Mouse (Mus musculus): Measurements from ENCODE around the gene Znfx1. TPM values are rescaled to one million over a fixed set of nuclear protein-coding genes. Genes with fewer than 3 reads are reported as not detected.

Znfx1 gene
- polyA plus RNA-seq, 1 experiment from 2014 or later: 9.5 TPM

- no peak overlapping the region for H3K27ac ChIP-seq
- H3K4me3 ChIP-seq: no peak overlapping the region
- H3K9me3 ChIP-seq: no peaks in the 10 kb centered on the region
- H3K4me1 ChIP-seq: peaks cover 26% of the 10 kb centered on the region
- H3K27me3 ChIP-seq (replicated peaks): no peaks in the 10 kb centered on the region
- WGBS: 78% methylated on average over 3 of the region's 3 CpGs
- no peak for ATAC-seq (replicated peaks)
- peaks cover 39% of the 10 kb centered on the region for H3K36me3 ChIP-seq (replicated peaks)
- H3K4me2 ChIP-seq: no peak overlapping the region
- no peak overlapping the region for H3K9ac ChIP-seq
These were observed 4.6 kb downstream of the Znfx1 start for GRCm38 (mm10) chr2:167058201-167058600.

DNA sequence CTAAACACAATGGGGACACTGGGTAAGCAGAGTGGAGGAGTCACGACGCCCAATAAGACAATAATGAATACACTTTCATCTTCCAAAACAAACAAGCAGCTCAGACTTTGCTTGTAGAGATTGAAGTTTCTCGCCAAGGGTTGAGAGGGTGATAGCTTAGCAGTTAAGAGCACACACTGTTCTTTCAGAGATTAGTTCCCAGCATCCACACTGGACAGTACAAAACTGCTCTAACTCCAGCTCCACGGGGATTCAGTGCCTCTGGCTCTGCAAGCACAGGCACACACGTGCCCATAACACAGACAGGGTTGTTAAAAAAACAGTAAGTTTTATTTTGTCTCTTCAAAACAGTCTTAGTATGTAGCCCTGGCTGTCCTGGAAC lies 5.9 kb downstream of the Znfx1 start:
- H3K4me2 ChIP-seq: no peak overlapping the region
- ATAC-seq (replicated peaks): no peak
- H3K4me3 ChIP-seq: no peak overlapping the region
- H3K9me3 ChIP-seq: no peaks in the 10 kb centered on the region
- 91% methylated on average over 5 of the region's 5 CpGs for WGBS
- peaks cover 27% of the 10 kb centered on the region for H3K4me1 ChIP-seq
- no peaks in the 10 kb centered on the region for H3K27me3 ChIP-seq (replicated peaks)
- no peak overlapping the region for H3K27ac ChIP-seq
- H3K9ac ChIP-seq: no peak overlapping the region
- H3K36me3 ChIP-seq (replicated peaks): peaks cover 43% of the 10 kb centered on the region

- no peak for ATAC-seq (replicated peaks)
- Histone ChIP-seq H3K9ac (no peak overlapping the region), H3K27me3 (replicated peaks) (no peaks in the 10 kb centered on the region), H3K4me3 (no peak overlapping the region), H3K9me3 (no peaks in the 10 kb centered on the region), H3K27ac (no peak overlapping the region), H3K4me1 (peaks cover 21% of the 10 kb centered on the region), H3K36me3 (replicated peaks) (peaks cover 43% of the 10 kb centered on the region), H3K4me2 (no peak overlapping the region)
- 97% methylated on average over 15 of the region's 15 CpGs for WGBS
These were observed 6.4 kb downstream of the Znfx1 start for GRCm38 (mm10) chr2:167056210-167056941.

DNA sequence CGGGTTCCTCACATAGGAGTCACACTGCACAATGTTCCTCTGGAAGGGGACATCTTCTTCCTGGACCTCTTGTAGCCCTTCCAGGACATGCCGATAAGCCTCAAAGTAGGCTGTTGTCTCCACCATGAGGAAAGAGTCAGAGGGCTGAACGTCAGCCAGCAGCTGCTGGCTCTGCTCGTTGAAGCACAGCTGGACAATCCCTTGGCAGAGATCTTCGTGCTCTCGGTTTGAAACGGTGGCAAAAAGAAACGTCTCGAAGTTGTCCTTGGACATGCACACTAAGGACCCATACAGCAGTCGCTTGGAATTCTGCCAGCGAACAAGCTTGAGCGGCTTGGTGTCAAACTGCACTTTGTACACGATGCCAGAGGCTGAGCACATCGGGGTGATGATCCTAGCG lies 7.4 kb downstream of the Znfx1 start:
- Histone ChIP-seq H3K4me2 (no peak overlapping the region), H3K27me3 (replicated peaks) (no peaks in the 10 kb centered on the region), H3K4me1 (peaks cover 12% of the 10 kb centered on the region), H3K4me3 (no peak overlapping the region), H3K27ac (no peak overlapping the region), H3K36me3 (replicated peaks) (peaks cover 43% of the 10 kb centered on the region), H3K9ac (no peak overlapping the region), H3K9me3 (no peaks in the 10 kb centered on the region)
- ATAC-seq (replicated peaks): no peak
- WGBS: 85% methylated on average over 15 of the region's 15 CpGs

DNA sequence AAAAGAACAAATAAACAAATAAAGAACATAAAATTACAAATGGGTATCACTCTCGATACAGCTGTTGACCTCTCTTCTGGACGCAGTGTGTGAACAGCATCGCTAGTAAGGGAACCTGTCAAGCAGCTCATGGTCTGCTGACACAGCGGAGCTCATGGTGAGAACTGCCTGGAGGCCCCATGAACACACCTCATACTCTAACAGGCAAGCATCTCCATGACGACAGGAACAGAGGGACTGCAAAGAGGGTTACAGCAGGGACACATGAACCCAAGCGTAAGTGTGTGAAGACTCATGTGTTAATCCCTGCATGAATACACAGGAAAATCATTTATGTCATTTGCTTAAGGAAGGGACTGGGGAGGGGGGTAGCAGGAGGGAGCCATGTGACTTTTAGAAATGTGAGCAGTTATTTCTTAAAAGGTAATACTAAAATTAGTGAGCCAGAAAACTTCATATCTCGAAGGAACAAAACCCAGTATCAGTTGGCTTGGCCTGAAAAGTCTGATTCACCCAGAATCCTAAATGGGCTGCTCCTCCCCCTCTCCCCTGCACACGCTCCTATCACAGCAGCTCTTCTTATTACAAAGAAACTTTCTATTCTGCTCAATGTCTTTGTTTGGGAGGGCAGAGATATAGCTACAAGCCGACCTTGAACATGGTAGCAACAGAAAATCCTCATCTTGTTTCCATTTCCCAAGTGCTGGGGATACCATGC lies 9.5 kb downstream of the Znfx1 start:
- H3K27ac ChIP-seq: no peak overlapping the region
- H3K36me3 ChIP-seq (replicated peaks): peaks cover 60% of the 10 kb centered on the region
- H3K4me2 ChIP-seq: no peak overlapping the region
- 56% methylated on average over 9 of the region's 9 CpGs for WGBS
- ATAC-seq (replicated peaks): no peak
- no peaks in the 10 kb centered on the region for H3K9me3 ChIP-seq
- no peak overlapping the region for H3K4me3 ChIP-seq
- no peaks in the 10 kb centered on the region for H3K27me3 ChIP-seq (replicated peaks)
- H3K9ac ChIP-seq: no peak overlapping the region; the same call in 1 of the 2 replicates
- peaks cover 9% of the 10 kb centered on the region for H3K4me1 ChIP-seq

- Histone ChIP-seq H3K27ac (no peak overlapping the region), H3K4me2 (no peak overlapping the region), H3K36me3 (replicated peaks) (peaks cover 63% of the 10 kb centered on the region), H3K4me3 (no peak overlapping the region), H3K4me1 (peaks cover 7% of the 10 kb centered on the region), H3K9ac (no peak overlapping the region), H3K27me3 (replicated peaks) (no peaks in the 10 kb centered on the region), H3K9me3 (no peaks in the 10 kb centered on the region)
- no peak for ATAC-seq (replicated peaks)
- WGBS: 89% methylated on average over 8 of the region's 8 CpGs
These were observed 14.0 kb downstream of the Znfx1 start for GRCm38 (mm10) chr2:167048698-167049358.

- peaks cover 2% of the 10 kb centered on the region for H3K4me1 ChIP-seq
- 95% methylated on average over 10 of the region's 10 CpGs for WGBS
- H3K9me3 ChIP-seq: no peaks in the 10 kb centered on the region
- H3K27ac ChIP-seq: no peak overlapping the region
- no peak overlapping the region for H3K9ac ChIP-seq
- H3K4me2 ChIP-seq: no peak overlapping the region
- H3K4me3 ChIP-seq: no peak overlapping the region
- peaks cover 64% of the 10 kb centered on the region for H3K36me3 ChIP-seq (replicated peaks)
- no peak for ATAC-seq (replicated peaks)
- H3K27me3 ChIP-seq (replicated peaks): no peaks in the 10 kb centered on the region
These were observed 14.6 kb downstream of the Znfx1 start for GRCm38 (mm10) chr2:167048223-167048622.

DNA sequence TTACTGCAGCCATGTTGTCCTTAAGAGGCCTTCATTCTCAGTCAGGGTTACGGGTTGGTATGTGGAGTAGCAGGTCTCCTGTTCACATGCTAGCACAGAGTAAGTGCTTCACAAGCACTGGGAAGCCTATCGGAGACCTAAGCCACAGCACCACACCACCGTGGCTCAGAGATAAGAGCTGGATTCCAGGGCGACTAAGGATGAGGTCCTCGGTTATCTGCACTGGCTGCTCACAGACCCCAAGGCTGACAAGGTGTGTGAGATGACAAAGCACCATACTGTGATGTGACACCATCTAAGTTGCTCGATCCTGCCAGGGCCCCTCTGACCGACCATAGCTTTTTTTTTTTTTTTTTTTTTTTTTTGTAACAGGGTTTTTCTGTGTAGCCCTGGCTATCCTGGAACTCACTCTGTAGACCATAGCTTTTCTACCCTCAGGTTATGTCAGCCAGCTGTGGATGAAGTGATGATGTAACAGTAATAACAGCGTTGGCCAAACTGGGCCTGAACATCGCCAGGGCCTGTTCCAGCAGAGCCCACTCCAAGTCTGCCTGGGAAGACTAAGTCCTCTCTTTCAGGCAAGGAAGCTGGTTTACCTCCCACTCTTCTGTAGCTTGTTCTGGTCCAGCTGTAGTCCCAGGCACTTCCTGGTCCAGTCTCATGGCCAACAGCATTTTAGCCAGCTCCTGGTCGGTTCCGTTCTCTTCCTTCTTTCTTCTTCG lies 19.3 kb downstream of the Znfx1 start:
- H3K27ac ChIP-seq: no peak overlapping the region
- H3K4me1 ChIP-seq: no peaks in the 10 kb centered on the region
- H3K4me3 ChIP-seq: no peak overlapping the region
- H3K27me3 ChIP-seq (replicated peaks): no peaks in the 10 kb centered on the region
- no peak overlapping the region for H3K9ac ChIP-seq
- H3K36me3 ChIP-seq (replicated peaks): peaks cover 83% of the 10 kb centered on the region
- ATAC-seq (replicated peaks): no peak
- 95% methylated on average over 12 of the region's 12 CpGs for WGBS
- H3K9me3 ChIP-seq: no peaks in the 10 kb centered on the region
- H3K4me2 ChIP-seq: no peak overlapping the region

- H3K4me3 ChIP-seq: no peak overlapping the region
- ATAC-seq (replicated peaks): no peak
- peaks cover 87% of the 10 kb centered on the region for H3K36me3 ChIP-seq (replicated peaks)
- H3K4me1 ChIP-seq: no peaks in the 10 kb centered on the region
- H3K4me2 ChIP-seq: no peak overlapping the region
- no peaks in the 10 kb centered on the region for H3K27me3 ChIP-seq (replicated peaks)
- H3K9me3 ChIP-seq: no peaks in the 10 kb centered on the region
- WGBS: 95% methylated on average over 8 of the region's 8 CpGs
- H3K27ac ChIP-seq: no peak overlapping the region
- H3K9ac ChIP-seq: no peak overlapping the region
These were observed 23.4 kb downstream of the Znfx1 start for GRCm38 (mm10) chr2:167039386-167039785.

GRCm38 (mm10) chr2:167038716-167039115 lies 24.1 kb downstream of the Znfx1 start:
- ATAC-seq (replicated peaks): no peak

DNA sequence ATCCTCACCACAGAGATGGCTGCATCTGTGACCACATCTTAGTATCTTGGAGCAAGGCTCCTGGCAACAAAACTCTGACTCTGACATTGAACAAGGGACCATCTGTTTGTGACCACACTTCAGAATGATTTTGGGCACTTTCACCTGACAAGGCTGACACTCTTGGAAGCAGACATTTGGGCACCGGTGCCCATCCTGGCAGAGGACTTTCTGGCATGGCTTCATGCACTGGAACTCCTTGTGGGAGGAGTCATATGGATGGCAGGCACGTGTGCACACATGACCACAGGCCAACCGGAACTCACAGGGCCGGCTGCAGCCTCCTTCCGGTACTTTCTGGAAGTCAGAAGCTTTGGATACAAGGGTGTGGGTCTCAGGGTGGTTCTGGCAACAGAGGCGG lies 24.5 kb downstream of the Znfx1 start:
- Histone ChIP-seq H3K4me2 (no peak overlapping the region), H3K27me3 (replicated peaks) (no peaks in the 10 kb centered on the region), H3K27ac (no peak overlapping the region), H3K36me3 (replicated peaks) (peaks cover 88% of the 10 kb centered on the region), H3K4me1 (no peaks in the 10 kb centered on the region), H3K9ac (no peak overlapping the region), H3K9me3 (no peaks in the 10 kb centered on the region), H3K4me3 (no peak overlapping the region)
- ATAC-seq (replicated peaks): no peak
- 92% methylated on average over 6 of the region's 6 CpGs for WGBS

More at GRCm38 (mm10) chr2:167038716-167039115, 24.1 kb downstream of the Znfx1 start:
- Histone ChIP-seq H3K36me3 (replicated peaks) (peaks cover 87% of the 10 kb centered on the region), H3K4me3 (no peak overlapping the region), H3K27me3 (replicated peaks) (no peaks in the 10 kb centered on the region), H3K27ac (no peak overlapping the region), H3K4me1 (no peaks in the 10 kb centered on the region), H3K9me3 (no peaks in the 10 kb centered on the region), H3K9ac (no peak overlapping the region), H3K4me2 (no peak overlapping the region)
- 90% methylated on average over 7 of the region's 7 CpGs for WGBS

DNA sequence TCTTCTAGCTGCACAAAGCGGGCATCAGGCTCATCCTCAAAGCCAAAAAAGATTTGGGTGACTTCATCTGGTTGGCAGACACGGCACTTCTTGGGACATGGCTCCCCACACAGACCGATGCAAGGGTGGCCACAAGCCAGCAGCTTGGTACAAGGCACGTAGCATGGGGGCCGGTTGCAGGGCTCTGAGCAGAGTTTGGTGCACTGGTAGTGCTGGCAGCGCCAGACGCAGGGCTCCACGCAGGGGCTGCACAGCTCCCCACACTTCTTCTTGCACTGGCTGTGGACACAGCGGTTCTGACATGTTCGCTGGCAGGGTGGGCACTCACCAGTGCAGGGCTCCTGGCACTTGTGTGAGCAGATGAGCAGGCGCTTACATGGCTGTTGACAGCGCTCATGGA lies 25.1 kb downstream of the Znfx1 start:
- Histone ChIP-seq H3K9ac (no peak overlapping the region), H3K27me3 (replicated peaks) (no peaks in the 10 kb centered on the region), H3K27ac (no peak overlapping the region), H3K4me3 (no peak overlapping the region), H3K36me3 (replicated peaks) (peaks cover 84% of the 10 kb centered on the region), H3K4me1 (no peaks in the 10 kb centered on the region), H3K4me2 (no peak overlapping the region), H3K9me3 (no peaks in the 10 kb centered on the region)
- no peak for ATAC-seq (replicated peaks)
- WGBS: 95% methylated on average over 12 of the region's 12 CpGs

Data from midbrain, embryonic 15.5 days (tissue).